Mouse (Mus musculus): ENCODE results near the gene Gm17657. TPM values are rescaled to one million over a fixed set of nuclear protein-coding genes. Genes with fewer than 3 reads are reported as not detected.
"Not testable (repeated sequence)": the region's sequence is repeated elsewhere in the genome, so short reads cannot be mapped to it uniquely, and the experiment has no call there.

The Gm17657 gene
- polyA plus RNA-seq, 1 experiment from 2014 or later: not detected

- no peaks in the 10 kb centered on the region for H3K9me3 ChIP-seq
- no peaks in the 10 kb centered on the region for H3K36me3 ChIP-seq
- no peak overlapping the region for H3K4me3 ChIP-seq
- ATAC-seq (ENCODE audit: low read depth): no peak
- WGBS: 89% methylated on average over 2 of the region's 2 CpGs
- no peak overlapping the region for H3K4me2 ChIP-seq
- H3K27ac ChIP-seq (replicated peaks): no peak overlapping the region
- no peaks in the 10 kb centered on the region; the same call in 1 of the 2 replicates for H3K27me3 ChIP-seq
- H3K4me1 ChIP-seq (replicated peaks): no peaks in the 10 kb centered on the region
- H3K9ac ChIP-seq: no peak overlapping the region
Measured at GRCm38 (mm10) chr17:29544064-29544463, 5.4 kb downstream of the Gm17657 start.

GRCm38 (mm10) chr17:29542831-29543690 is 6.4 kb downstream of the Gm17657 start:
- no peak overlapping the region for H3K9ac ChIP-seq
- no peaks in the 10 kb centered on the region; the same call in 1 of the 2 replicates for H3K27me3 ChIP-seq
- no peak overlapping the region for H3K27ac ChIP-seq (replicated peaks)
- H3K4me1 ChIP-seq (replicated peaks): no peaks in the 10 kb centered on the region
- no peak overlapping the region for H3K4me2 ChIP-seq
- H3K36me3 ChIP-seq: no peaks in the 10 kb centered on the region
- ATAC-seq (ENCODE audit: low read depth): no peak
- H3K9me3 ChIP-seq: no peaks in the 10 kb centered on the region
- 87% methylated on average over 19 of the region's 19 CpGs for whole genome bisulfite sequencing
- no peak overlapping the region for H3K4me3 ChIP-seq

- H3K4me3 ChIP-seq: no peak overlapping the region
- no peak overlapping the region for H3K27ac ChIP-seq (replicated peaks)
- no peak overlapping the region for H3K4me2 ChIP-seq
- 72% methylated on average over 14 of the region's 14 CpGs for WGBS
- no peaks in the 10 kb centered on the region for H3K36me3 ChIP-seq
- H3K9ac ChIP-seq: no peak overlapping the region
- no peak for ATAC-seq (ENCODE audit: low read depth)
- H3K4me1 ChIP-seq (replicated peaks): no peaks in the 10 kb centered on the region
- no peaks in the 10 kb centered on the region for H3K27me3 ChIP-seq
- no peaks in the 10 kb centered on the region for H3K9me3 ChIP-seq
Measured at GRCm38 (mm10) chr17:29541419-29541818, 8.0 kb downstream of the Gm17657 start.

- Histone ChIP-seq H3K4me2 (no peak overlapping the region), H3K4me3 (no peak overlapping the region), H3K27ac (replicated peaks) (no peak overlapping the region), H3K9me3 (no peaks in the 10 kb centered on the region), H3K36me3 (no peaks in the 10 kb centered on the region), H3K9ac (no peak overlapping the region), H3K4me1 (replicated peaks) (no peaks in the 10 kb centered on the region), H3K27me3 (no peaks in the 10 kb centered on the region)
- no peak for ATAC-seq (ENCODE audit: low read depth)
- 86% methylated on average over 8 of the region's 8 CpGs for WGBS
Measured at GRCm38 (mm10) chr17:29540426-29540825, 9.0 kb downstream of the Gm17657 start.

GRCm38 (mm10) chr17:29533866-29534265 is 15.6 kb downstream of the Gm17657 start:
- H3K4me1 ChIP-seq (replicated peaks): peaks cover 9% of the 10 kb centered on the region; the same call in 1 of the 2 replicates
- no peak overlapping the region for H3K4me2 ChIP-seq
- 94% methylated on average over 11 of the region's 11 CpGs for WGBS

GRCm38 (mm10) chr17:29531757-29532384 is 17.6 kb downstream of the Gm17657 start:
- no peak for ATAC-seq (ENCODE audit: low read depth)
- H3K4me1 ChIP-seq (replicated peaks): peaks cover 9% of the 10 kb centered on the region; the same call in 1 of the 2 replicates
- 55% methylated on average over 10 of the region's 10 CpGs for WGBS
- H3K9ac ChIP-seq: no peak overlapping the region
- H3K36me3 ChIP-seq: no peaks in the 10 kb centered on the region
- H3K9me3 ChIP-seq: no peaks in the 10 kb centered on the region
- H3K27ac ChIP-seq (replicated peaks): no peak overlapping the region
- H3K27me3 ChIP-seq: no peaks in the 10 kb centered on the region
- no peak overlapping the region for H3K4me3 ChIP-seq
- no peak overlapping the region for H3K4me2 ChIP-seq

More at GRCm38 (mm10) chr17:29533866-29534265, 15.6 kb downstream of the Gm17657 start:
- no peak overlapping the region for H3K9ac ChIP-seq
- H3K9me3 ChIP-seq: no peaks in the 10 kb centered on the region
- no peak for ATAC-seq (ENCODE audit: low read depth)
- no peak overlapping the region for H3K4me3 ChIP-seq
- H3K27ac ChIP-seq (replicated peaks): no peak overlapping the region
- no peaks in the 10 kb centered on the region for H3K36me3 ChIP-seq
- H3K27me3 ChIP-seq: no peaks in the 10 kb centered on the region

GRCm38 (mm10) chr17:29531278-29531677 is 18.2 kb downstream of the Gm17657 start:
- H3K4me3 ChIP-seq: no peak overlapping the region
- H3K4me2 ChIP-seq: no peak overlapping the region
- H3K9me3 ChIP-seq: no peaks in the 10 kb centered on the region
- 75% methylated on average over 9 of the region's 9 CpGs for WGBS
- H3K36me3 ChIP-seq: no peaks in the 10 kb centered on the region
- H3K27me3 ChIP-seq: no peaks in the 10 kb centered on the region
- H3K27ac ChIP-seq (replicated peaks): no peak overlapping the region
- H3K4me1 ChIP-seq (replicated peaks): peaks cover 9% of the 10 kb centered on the region; the same call in 1 of the 2 replicates
- ATAC-seq (ENCODE audit: low read depth): no peak
- no peak overlapping the region for H3K9ac ChIP-seq

- Histone ChIP-seq H3K4me3 (no peak overlapping the region), H3K27ac (replicated peaks) (no peak overlapping the region), H3K9me3 (peaks cover 5% of the 10 kb centered on the region; the same call in 1 of the 2 replicates), H3K4me1 (replicated peaks) (peaks cover 9% of the 10 kb centered on the region; the same call in 1 of the 2 replicates), H3K27me3 (no peaks in the 10 kb centered on the region), H3K9ac (no peak overlapping the region), H3K36me3 (no peaks in the 10 kb centered on the region), H3K4me2 (no peak overlapping the region)
- ATAC-seq (ENCODE audit: low read depth): no peak
- WGBS: 87% methylated on average over 5 of the region's 6 CpGs
Measured at GRCm38 (mm10) chr17:29530508-29530907, 18.9 kb downstream of the Gm17657 start.

- Histone ChIP-seq H3K9ac (no peak overlapping the region), H3K27me3 (no peaks in the 10 kb centered on the region), H3K4me3 (no peak overlapping the region), H3K4me1 (replicated peaks) (peaks cover 9% of the 10 kb centered on the region; the same call in 1 of the 2 replicates), H3K36me3 (no peaks in the 10 kb centered on the region), H3K9me3 (peaks cover 6% of the 10 kb centered on the region; the same call in 1 of the 2 replicates), H3K4me2 (no peak overlapping the region), H3K27ac (replicated peaks) (no peak overlapping the region)
- WGBS: 80% methylated on average over 8 of the region's 8 CpGs
- no peak for ATAC-seq (ENCODE audit: low read depth)
Measured at GRCm38 (mm10) chr17:29528568-29529187, 20.8 kb downstream of the Gm17657 start.

GRCm38 (mm10) chr17:29525613-29526012 is 23.8 kb downstream of the Gm17657 start:
- H3K4me2 ChIP-seq: no peak overlapping the region
- ATAC-seq (ENCODE audit: low read depth): no peak

GRCm38 (mm10) chr17:29519731-29520130 is 29.7 kb downstream of the Gm17657 start:
- ATAC-seq (ENCODE audit: low read depth): no peak
- H3K27ac ChIP-seq (replicated peaks): no peak overlapping the region
- no peaks in the 10 kb centered on the region for H3K4me1 ChIP-seq (replicated peaks)
- H3K9me3 ChIP-seq: no peaks in the 10 kb centered on the region
- H3K9ac ChIP-seq: no peak overlapping the region
- no peaks in the 10 kb centered on the region for H3K36me3 ChIP-seq
- no peak overlapping the region for H3K4me3 ChIP-seq
- no peaks in the 10 kb centered on the region for H3K27me3 ChIP-seq
- WGBS: 70% methylated on average over 8 of the region's 8 CpGs
- H3K4me2 ChIP-seq: no peak overlapping the region

More at GRCm38 (mm10) chr17:29525613-29526012, 23.8 kb downstream of the Gm17657 start:
- Histone ChIP-seq H3K4me3 (no peak overlapping the region), H3K27ac (replicated peaks) (no peak overlapping the region), H3K9ac (no peak overlapping the region), H3K4me1 (replicated peaks) (no peaks in the 10 kb centered on the region), H3K36me3 (no peaks in the 10 kb centered on the region), H3K9me3 (peaks cover 6% of the 10 kb centered on the region; the same call in 1 of the 2 replicates), H3K27me3 (no peaks in the 10 kb centered on the region)
- WGBS: 84% methylated on average over 2 of the region's 2 CpGs

GRCm38 (mm10) chr17:29518665-29519064 is 30.8 kb downstream of the Gm17657 start:
- WGBS: 94% methylated on average over 5 of the region's 5 CpGs
- not testable (repeated sequence) for ATAC-seq (ENCODE audit: low read depth)

More at GRCm38 (mm10) chr17:29518665-29519064, 30.8 kb downstream of the Gm17657 start:
- H3K9ac ChIP-seq; H3K4me1 ChIP-seq (replicated peaks); H3K4me2 ChIP-seq; H3K27ac ChIP-seq (replicated peaks); H3K27me3 ChIP-seq; H3K4me3 ChIP-seq; H3K9me3 ChIP-seq; H3K36me3 ChIP-seq: not testable (repeated sequence)
